Mouse (Mus musculus) ovary, adult 18-20 months (tissue): Measurements from ENCODE around the gene Wdr38.
"Not testable (repeated sequence)": the region's sequence is repeated elsewhere in the genome, so short reads cannot be mapped to it uniquely, and the experiment has no call there.

Experiments used
- DNase-seq: peaks from one replicate; pipeline ENCODE4 v3.0.0; 2022; ENCODE audit warnings: low spot score, mixed read lengths

The Wdr38 gene

DNA sequence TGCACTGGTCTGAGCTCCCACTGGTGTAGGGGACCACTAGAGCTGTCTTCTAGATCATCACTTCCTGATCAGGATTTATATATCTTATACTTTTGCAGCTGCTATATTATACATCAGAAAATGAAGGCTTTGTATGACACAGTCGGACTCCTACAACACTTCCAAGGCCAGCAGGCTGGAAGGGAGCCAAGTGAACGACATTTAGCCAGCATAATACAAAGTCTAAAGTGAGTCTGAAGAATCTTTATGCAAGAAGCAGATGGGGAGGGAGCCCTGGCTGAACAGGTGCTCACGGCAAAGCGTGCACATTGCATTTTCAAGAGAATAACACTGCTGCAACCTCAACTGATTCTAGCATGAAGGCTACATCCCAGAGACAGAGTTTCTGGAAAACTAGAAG is 4.8 kb upstream of the Wdr38 start:
- no peak for DNase-seq

DNA sequence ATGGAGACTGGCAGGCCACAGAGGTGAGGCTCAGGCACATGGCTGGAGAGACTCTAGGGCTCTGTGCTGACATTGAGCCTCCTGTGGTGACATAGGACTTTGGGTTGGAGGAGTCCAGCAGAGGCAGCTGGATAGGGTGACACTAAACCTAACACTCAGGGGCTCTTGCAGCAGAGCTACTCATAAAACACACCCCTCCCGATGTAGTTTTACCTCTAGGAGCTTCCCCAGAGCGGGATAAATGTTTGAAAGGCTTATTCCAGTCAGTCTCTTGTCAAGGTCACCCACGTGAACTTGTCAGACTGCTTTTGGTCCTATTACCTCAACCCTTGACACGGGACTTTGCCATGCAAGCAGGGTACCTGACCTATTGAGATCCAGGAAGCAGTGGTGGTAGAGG is 2.1 kb downstream of the Wdr38 start:
- no peak for DNase-seq

DNA sequence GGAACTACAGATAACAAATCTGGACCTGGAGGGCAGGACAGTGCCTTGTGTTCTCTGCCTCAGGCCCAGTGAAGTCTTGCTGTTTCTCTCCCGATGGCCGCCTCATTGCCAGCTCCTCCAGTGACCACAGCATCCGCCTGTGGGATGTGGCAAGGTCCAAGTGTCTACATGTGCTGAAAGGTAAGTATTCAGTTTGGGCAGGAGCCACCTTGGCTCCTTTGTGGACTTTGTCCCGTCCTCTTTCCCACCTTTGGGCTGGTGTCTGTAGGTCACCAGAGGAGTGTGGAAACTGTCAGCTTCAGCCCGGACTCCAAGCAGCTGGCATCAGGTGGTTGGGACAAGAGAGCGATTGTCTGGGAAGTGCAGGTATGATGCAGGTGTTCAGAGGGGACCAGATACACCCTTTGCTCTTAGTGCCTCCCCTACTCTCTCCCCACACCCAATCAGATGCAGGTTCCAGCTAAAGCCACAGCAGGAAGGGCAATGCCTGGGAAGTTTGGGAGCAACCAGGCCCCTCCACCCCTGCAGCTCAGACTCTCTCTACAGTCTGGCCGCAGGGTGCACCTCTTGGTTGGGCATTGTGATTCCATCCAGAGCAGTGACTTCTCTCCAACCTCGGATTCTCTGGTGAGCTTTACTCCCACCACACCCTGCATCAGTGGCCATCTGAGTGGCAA is 2.8 kb downstream of the Wdr38 start:
- DNase-seq, result no peak

DNA sequence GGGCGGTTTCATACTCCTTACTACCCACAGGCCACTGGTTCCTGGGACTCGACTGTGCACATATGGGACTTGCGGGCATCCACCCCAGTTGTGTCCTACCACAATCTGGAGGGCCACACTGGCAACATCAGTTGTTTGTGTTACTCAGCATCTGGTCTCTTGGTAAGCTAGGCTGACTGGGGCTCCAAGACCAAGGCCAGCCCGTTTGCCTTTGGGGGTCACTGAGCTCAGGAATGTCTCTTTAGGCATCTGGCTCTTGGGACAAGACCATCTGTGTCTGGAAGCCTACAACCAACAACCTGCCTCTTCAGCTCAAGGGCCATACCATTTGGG is 3.3 kb downstream of the Wdr38 start:
- no peak for DNase-seq

DNA sequence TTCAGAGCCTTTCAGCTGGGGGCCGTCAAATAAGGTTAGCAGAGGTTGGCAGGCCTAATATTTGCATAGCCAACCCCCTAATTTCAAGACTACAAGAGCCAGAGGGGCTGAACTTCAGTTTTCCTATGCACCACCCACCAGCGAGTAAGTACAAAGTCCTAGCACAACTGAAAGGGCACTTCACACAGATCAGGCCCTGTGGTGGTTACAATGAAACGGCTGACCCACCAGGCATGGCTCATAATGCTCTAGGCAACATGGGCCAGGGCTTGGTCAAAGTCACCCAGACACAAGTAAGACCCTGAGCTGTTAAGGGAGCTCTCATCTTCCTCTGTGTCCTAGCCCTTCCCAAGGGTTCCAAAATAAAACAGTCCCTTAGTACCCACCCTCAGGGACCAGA is 4.6 kb downstream of the Wdr38 start:
- no peak for DNase-seq

DNA sequence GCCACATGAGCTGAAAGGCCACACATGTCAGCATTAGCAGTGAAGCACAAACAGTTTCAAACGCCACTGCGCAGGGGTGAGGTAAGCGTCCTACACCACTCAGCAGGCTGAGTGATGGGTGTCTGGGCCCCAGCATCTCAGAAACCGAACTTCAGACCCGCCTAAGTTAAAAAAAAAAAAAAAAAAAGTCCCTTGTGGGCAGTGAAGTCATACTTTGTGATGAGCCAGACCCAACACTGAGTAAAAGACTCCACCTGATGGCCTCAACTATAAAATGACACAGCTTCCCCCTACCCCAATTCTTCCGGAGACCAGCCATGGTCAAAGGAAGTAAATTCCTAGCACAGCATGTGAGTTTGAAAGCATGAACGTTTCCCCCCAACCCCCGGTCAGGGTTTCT is 5.8 kb downstream of the Wdr38 start:
- no peak for DNase-seq

DNA sequence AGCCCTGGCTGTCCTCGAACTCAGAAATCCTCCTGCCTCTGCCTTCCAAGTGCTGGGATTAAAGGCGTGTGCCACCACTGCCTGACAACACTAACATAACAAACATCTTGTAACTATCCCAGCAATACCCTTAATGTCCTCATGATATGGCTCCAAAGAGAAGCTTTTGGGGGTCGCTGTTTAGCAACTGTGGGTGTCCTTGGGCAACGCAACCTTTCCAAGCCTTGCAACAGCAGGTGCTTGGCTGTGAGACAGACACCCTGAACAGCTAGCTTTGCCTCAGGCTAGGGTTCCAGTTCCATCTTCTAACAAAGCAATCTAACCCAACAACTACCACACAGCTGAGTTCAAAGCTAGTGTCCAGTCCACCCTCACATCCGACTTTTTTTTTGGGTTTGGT is 6.2 kb downstream of the Wdr38 start:
- DNase-seq, result no peak

DNA sequence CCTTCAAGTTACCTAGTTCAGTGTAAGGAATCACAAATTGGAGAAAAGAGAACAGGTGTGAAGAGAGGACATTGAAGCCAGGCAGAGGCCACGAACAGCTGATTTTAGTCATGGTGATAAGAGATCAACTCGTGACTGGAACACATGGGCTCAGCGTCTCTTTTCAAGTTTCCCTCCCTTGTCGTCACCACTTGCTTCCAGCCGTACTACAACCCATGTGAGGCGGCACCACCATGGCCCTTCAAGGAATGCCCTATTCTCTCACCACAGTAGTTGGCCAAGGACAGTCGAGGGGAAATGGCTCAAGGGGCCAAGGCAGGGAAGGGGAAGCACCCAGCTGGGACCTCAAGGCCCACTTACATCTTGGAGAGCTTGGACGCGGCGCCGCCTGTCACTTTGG is 7.1 kb downstream of the Wdr38 start:
- DNase-seq, result no peak

DNA sequence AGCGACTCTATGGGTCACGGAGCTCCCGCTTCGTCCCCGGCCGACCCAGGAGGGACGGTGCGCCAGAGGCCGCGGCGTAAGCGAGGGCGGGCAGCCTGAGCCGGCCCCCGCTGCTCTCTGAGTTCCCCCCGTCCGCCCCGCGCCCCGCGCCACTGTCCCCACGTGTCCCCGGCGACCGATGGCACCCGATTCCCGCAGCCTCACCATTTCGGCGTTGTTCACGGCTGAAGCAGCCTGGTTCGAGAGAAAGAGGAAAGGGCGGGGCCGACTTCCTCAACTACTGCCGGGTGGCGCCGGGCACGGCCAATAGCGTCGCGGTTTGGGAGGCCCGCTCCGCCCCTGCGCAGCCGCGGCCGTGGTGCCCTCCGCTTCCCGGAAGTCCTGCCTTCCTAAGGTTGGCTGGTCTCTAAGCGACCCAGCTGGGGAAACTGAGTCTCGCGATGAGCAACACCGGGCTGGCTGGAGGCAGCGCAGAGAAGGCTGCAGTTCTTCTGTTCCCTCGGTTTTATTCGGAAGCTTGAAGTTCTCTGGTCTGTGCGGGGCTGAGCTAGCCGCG is 7.7 kb downstream of the Wdr38 start, which contains the start of gene Arpc5l:
Arpc5l (plus strand) TSS at position 469 of the 556 bp plus-strand sequence.
- peak; percentile 84 for DNase-seq

DNA sequence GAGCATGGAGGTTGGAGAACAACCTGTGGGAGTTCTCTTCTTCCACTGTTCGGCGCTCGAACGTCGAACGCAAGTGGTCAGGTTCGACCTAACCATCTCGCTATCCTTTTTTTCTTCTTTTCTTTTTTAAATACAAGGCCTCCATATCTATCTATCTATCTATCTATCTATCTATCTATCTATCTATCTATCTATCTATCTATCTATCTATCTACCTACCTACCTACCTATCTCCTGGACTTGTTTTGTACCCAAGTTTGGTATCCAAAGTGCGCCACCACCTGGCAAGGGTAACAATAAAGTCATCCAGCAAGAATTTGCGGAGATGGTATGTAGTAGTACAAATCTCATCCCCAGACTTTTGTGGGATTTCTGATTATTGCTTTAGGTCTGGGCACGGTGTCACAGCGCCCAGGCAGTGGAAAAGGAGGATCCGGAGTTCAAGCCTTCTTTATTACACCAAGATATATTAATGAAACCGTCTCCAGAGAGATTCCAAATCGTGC is 8.4 kb downstream of the Wdr38 start, which contains the start of gene Rpl35:
Rpl35 (minus strand) TSS at position 51 of the 506 bp plus-strand sequence.
- DNase-seq, result no peak

DNA sequence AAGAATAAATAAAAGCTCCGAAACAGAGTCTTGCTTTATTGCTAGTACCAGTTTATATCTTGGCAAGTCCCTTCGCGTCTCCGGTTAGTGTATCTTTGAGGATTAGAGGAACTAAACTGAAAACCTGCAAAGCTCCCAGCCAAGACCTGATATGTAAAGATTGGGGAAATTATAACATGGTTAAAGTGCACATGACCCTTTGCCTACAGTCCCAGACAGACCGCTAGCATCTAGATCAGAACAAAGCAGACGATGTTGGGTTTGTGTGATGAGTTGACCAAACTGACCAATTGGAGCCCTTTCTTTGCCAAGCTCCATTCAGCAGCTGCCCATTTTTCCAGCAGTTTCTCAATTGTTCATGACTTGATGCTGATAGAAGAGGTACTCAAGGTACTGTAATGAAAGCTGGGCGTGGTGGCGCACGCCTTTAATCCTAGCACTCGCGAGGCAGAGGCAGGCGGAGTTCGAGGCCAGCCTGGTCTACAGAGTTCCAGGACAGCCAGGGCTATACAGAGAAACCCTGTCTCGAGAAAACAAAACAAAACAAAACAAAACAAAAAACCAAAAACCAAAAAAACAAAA is 9.0 kb downstream of the Wdr38 start:
- DNase-seq, result no peak

DNA sequence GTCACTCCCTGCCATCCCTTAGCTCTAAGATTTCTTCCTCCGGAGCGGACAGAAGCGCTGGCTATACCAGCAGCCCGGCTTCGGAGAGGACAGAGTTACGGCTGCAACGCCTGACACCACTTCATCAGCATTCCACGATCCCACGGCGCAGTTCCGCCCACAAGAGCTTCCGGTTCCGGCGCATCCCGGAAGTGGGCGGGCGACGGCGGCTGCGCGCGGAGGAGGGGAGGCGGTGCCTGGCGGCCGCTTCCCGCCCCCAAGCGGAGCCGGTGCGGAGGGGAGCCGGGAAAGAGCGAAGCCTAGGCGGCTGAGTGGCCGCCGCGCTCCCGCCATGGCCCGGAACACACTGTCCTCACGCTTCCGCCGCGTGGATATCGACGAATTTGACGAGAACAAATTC is 10.6 kb downstream of the Wdr38 start:
- peak; percentile 89 for DNase-seq

DNA sequence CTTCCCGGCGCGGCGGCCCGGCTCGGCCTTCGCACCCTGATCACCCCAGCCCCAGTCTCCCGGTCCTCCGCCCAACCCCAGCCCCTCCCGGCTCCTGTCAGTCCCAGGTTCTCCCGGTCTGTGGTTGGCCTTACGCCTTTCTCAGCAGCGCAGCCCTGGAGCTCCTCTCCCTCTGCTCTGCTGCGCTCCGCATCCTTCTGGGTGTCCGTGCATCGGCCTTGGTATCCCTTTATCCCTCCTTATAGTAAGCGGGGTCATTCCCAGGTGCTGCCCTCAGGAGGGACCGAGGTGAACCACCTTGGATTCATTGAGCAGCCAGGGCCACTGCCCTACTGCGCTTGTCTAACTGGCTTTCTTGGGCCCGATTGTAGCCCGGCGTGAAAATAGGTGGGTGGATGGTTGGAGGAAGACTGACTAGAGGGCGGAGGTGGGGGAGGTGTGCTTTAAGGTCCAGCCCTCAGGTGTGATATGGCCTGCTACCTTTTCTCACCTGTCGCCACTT is 11.1 kb downstream of the Wdr38 start:
- peak; percentile 28 for DNase-seq

DNA sequence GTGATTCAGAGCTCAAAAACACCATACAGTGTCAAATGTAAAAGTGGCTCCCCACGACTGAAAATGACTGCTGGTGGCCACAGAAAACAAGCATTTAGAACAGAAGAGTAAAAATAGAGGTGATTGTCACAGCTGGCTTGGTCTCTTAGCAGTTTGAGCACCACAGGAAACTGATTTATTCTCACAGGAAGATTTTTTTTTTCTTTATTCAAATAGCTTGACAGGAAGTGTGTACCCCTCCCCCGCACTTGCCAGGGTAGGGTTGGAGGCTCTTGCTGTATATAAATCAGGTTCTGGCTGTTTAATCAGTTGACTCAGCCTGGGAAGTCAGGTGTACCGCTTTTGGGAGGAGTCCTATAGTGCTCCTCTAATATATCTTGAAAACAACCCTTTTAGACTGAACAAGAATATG is 11.7 kb downstream of the Wdr38 start:
- no peak for DNase-seq

DNA sequence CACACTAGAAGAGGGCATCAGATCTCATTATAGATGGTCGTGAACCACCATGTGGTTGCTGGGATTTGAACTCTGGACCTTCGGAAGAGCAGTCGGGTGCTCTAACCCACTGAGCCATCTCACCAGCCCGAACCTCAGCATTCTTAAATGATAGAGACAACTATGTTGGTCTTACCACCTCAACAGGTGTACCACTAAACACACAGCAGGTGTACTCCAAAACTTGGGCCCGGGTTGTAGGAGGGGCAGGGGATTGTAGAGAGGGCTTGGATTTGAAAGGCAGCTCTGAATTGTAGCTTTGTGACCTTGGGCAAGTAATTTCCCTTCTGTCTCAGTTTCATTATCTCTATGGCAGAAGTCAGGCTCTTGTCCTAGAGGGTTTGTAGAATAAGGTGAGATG is 12.9 kb downstream of the Wdr38 start:
- DNase-seq, result not testable (repeated sequence)

DNA sequence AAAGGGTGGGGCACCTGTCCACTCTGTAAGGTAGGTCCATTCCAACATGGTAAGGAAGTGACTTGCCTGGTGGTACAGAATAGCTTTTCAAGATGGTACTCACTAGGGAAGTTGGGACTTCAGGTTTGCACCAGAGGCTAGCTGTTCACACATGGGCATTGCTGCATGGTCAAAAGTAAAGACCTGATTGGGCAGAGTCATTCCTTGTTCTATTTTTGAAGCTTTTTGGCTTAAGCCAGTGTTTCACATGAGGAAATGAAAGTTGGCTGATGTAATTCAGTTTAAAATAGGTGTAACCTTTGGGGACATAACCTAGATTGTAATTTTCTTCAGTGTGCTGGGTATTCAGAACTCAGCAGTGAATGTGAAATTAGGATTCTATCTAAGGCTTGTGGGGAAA is 14.0 kb downstream of the Wdr38 start:
- no peak for DNase-seq

DNA sequence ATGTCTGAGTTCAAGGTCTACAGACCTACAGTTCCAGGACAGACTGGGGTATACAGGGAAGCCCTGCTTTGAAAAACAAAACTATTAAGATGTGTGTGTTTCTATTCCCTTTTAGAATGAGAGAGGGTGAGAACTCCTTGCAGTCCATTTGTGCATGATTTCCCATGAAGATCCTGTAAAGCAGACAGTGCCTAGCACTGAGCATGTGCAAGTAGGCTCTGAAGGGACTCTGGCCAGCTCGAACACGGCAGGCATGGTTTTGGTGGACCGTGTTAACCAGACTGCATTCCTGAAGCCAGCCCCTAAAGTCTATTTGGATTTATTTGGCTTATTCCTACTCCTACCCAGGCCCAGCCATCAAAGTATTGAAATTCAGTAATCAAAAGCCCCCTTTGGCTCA is 14.7 kb downstream of the Wdr38 start:
- DNase-seq, result no peak

DNA sequence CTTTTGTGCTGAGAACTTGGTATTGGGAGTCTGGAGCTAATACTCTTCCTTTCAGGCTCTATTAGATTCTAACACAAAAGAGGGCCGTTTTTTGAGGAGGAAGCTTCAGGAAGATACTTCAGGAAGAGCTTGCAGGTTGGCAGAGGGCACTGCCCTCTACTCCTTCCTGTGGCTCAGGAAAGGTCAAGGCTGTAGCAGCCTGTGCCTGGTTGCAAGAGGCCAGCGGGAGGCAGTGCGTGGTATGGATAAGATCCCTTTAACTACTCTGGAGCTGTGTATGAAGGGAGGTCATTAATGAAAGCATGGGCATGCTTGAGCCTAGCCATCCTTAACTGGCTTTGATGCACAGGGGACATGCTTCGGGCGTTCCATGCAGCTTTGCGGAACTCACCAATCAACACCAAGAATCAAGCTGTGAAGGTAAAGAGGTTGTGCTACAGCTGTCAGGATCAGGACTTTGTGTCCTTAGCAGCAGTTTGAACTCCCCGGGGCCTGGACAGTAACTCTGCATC is 15.5 kb downstream of the Wdr38 start:
- no peak for DNase-seq

DNA sequence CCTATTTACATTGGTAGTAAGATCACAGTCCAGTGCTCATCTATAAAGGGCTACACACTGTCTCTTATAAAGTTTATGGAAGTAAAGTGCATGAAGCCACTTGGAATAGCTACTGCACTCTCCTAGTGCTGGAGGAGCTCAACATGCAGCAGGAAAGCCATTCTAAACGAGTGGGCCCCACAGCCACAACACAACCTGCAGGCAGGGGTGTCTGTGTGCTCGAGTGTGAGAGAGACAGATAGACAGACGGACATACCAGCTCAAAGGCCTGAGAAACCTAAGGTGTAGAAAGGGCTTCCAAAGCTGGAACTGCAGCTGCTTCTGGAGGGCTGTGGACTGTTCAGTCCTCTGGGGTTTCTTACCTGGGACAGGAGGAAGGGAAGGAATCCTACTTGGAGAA is 19.3 kb downstream of the Wdr38 start:
- no peak for DNase-seq

DNA sequence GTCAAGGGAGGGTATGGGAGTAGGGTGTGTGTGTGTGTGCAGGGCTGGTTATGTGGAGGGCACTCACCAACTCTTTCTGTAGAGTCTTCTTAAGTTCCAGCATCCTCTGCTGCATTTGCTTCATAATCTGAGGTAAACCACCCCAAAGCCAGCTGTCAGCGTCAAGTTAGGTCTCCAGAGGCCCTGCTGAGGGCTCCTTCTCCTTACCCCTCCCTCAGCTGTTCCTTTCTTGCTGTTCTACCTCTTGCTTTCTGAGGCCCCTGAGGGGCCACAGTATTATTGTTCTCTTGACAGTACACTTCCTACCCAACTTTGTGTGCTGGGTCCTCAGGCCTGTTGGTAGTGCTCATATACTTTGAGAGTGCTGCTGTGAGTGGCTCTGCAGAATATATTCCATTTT is 22.7 kb downstream of the Wdr38 start:
- no peak for DNase-seq

DNA sequence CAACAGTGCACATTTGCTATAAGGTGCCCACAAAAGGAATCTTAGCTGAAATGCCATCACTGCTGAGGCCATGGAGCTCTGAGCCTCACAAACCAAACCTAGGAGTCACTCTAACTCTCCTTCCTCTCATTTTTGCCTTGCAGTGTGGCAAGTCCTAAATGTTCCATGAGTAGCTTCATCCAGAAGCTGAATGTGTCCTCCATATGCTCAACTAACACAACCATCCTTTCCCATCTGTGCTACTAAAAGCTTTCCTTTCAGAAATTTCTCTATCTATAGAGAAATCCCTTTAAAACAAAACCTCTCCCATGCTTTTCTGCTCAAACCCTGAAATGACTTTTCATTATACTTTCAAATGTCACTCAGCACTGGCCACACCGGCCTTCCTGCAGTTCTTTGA is 34.3 kb downstream of the Wdr38 start:
- no peak for DNase-seq

DNA sequence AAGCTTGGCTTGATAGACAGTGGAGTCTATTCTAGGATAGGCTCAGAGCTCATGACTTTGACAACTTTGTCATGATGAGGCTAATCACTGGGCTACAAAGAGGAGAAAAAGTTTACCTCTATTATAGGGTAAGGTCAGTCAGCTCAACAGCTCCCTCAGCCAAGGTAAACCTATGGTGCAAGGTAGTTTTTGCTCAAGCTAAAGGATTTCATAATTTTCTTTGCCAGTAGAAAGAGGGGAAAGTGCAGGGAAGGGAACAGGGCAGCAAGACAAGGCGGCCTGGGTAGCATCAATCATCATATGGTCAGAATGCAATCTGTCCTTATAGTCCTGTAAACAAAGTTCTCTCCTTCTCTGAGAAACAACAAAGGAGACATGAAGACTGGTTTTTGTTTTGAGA is 42.9 kb downstream of the Wdr38 start:
- no peak for DNase-seq

DNA sequence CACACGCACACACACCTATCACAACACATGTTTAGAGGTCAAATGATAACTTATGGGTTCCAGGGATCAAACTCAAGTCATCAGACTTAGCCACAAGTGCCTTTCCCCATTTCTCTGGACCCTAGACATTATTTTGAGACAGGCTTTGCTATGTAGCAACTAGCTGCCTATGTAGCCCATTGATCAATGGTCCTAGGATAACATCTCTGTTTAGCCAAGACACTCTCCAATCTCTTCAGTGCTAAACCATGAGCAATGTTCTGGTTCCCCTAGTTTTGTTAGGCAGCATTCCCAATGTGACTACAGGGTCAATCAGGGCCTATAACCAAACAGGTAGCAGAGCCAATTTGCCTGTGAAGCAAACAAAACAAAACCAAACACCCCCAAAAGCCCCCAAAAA is 51.2 kb downstream of the Wdr38 start:
- DNase-seq, result no peak
